Mouse (Mus musculus) B cell, adult 2 months (primary cell): Measurements from ENCODE around the gene Upp1.

Source experiments
- DNase-seq, 2 experiments: peaks; one replicate each; pipeline ENCODE4 v3.0.0; 2022

Upp1 gene

GRCm38 (mm10) chr11:9167331-9167730 lies 49.4 kb downstream of the Upp1 start:
- DNase-seq, result no peak

DNA sequence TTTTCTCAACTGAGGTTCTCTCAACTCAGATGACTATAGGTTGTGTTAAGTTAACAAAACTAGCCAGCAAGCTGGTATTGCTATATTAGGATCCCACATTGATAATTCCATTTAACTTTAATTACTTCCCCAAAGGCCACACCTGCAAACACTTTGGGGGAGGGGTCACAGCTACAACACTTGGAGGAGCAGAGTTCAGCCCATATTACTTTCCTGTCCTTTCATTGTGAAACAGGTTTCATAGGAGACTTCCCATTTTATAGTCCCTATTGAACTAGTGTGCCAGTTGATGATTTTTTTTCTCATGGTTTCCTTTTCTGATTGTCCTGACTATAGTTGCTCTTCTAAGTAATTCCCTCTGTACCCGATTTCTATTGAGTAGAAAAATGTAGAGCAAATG lies 63.6 kb downstream of the Upp1 start:
- no peak for DNase-seq
